In the genomic region with DNA sequence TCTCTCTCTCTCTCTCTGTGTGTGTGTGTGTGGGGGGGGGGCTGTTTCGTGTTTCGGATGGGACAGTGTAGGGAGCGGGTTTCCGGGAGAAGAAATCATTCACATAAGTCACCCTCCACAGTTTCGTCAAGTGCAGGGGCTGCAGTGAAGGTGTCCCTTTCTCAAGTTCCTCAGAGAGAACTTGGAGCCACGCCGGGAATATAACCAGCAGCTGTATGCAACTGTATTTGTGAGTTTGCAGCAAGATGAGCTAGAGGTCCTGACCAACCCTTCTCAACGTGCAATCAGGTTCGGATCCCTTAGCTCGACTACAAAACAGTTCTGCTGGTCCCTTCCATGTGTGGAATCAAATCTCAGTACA, we compare ENCODE assay signal across 8 mouse cellular contexts. TPM values are rescaled to one million over a fixed set of nuclear protein-coding genes. Genes with fewer than 3 reads are reported as not detected.
A peak's percentile ranks its signal among the peaks of the same experiment; 100 is the strongest.
DNase-seq lines count a peak whose midpoint lies in the region; ATAC-seq and TF ChIP-seq lines count a peak whose summit lies in the region.

No protein-coding gene starts in this region.

- peaks cover 8% of the 10 kb centered on the region; the same call in 1 of the 2 replicates for H3K4me1 ChIP-seq in kidney, embryonic 16.5 days (ENCODE audit: insufficient read depth, low read length)
- no peaks in the 10 kb centered on the region for H3K4me1 ChIP-seq in embryonic fibroblast, embryonic 13.5 days (ENCODE audit: control insufficient read depth, insufficient read depth, low read length)
- H3K4me1 ChIP-seq in hindbrain, embryonic 16.5 days (ENCODE audit: control insufficient read depth, insufficient read depth, low read depth, low read length) = peaks cover 8% of the 10 kb centered on the region
- peaks cover 15% of the 10 kb centered on the region for H3K4me1 ChIP-seq in midbrain, embryonic 12.5 days

- peak overlapping the region; percentile 73 for H3K9ac ChIP-seq in kidney, embryonic 16.5 days (replicated peaks; ENCODE audit: low read length)
- H3K9ac ChIP-seq in hindbrain, embryonic 16.5 days (ENCODE audit: low read depth, low read length) = peak overlapping the region; percentile 75
- H3K9ac ChIP-seq in midbrain, embryonic 12.5 days (replicated peaks) = peak overlapping the region; percentile 65

- intact Hi-C loops in left cerebral cortex, postnatal 25 days (cut with DNase I) = loop anchor here (2.0 to 5.0 kb wide), 4 partner anchors 30 to 60 kb away; partner anchors contain the start of genes Zfp2, Zfp354b, Zfp354c and Zfp879

- TF ChIP-seq POLR2A in embryonic fibroblast, embryonic 13.5 days (IDR thresholded peaks at IDR 0.05; ENCODE audit: low read depth, low read length) = no peak

- H3K27ac ChIP-seq in kidney, embryonic 16.5 days (ENCODE audit: low read length) = peak overlapping the region; percentile 73
- no peak overlapping the region for H3K27ac ChIP-seq in embryonic fibroblast, embryonic 13.5 days (ENCODE audit: insufficient read depth, low read length)
- H3K27ac ChIP-seq in hindbrain, embryonic 16.5 days (ENCODE audit: low read depth, low read length) = peak overlapping the region; percentile 64
- peak overlapping the region; percentile 78 for H3K27ac ChIP-seq in midbrain, embryonic 12.5 days (replicated peaks)

- H3K9me3 ChIP-seq in kidney, embryonic 16.5 days (ENCODE audit: low read length) = 0 out of 2 replicates have a peak, but pooled peaks cover 3% of the 10 kb centered on the region
- no peaks in the 10 kb centered on the region for H3K9me3 ChIP-seq in hindbrain, embryonic 16.5 days (ENCODE audit: control insufficient read depth, low read length)
- no peaks in the 10 kb centered on the region; the same call in 1 of the 2 replicates for H3K9me3 ChIP-seq in midbrain, embryonic 12.5 days

- no peak for DNase-seq in kidney, adult 8-10 months
- no peak for DNase-seq in spleen, adult 18-20 months
- DNase-seq in left cerebral cortex, postnatal 25 days (ENCODE audit: low spot score in 2 of 2) = no peak

- peak overlapping the region; percentile 70 for H3K4me2 ChIP-seq in kidney, embryonic 16.5 days (replicated peaks; ENCODE audit: low read depth, low read length)
- peak overlapping the region; percentile 86 for H3K4me2 ChIP-seq in hindbrain, embryonic 16.5 days (ENCODE audit: low read length)
- peak overlapping the region; percentile 75 for H3K4me2 ChIP-seq in midbrain, embryonic 12.5 days (replicated peaks)

- no peaks in the 10 kb centered on the region for H3K27me3 ChIP-seq in kidney, embryonic 16.5 days (ENCODE audit: insufficient read depth, low read length)
- H3K27me3 ChIP-seq in hindbrain, embryonic 16.5 days (replicated peaks; ENCODE audit: control insufficient read depth, insufficient read depth, low read length) = no peaks in the 10 kb centered on the region
- H3K27me3 ChIP-seq in midbrain, embryonic 12.5 days = no peaks in the 10 kb centered on the region

- no peak for TF ChIP-seq CTCF in embryonic fibroblast, embryonic 13.5 days (IDR thresholded peaks at IDR 0.05; ENCODE audit: borderline replicate concordance, insufficient read depth, low read length)

- H3K36me3 ChIP-seq in kidney, embryonic 16.5 days (ENCODE audit: insufficient read depth, low read length) = peaks cover 16% of the 10 kb centered on the region
- H3K36me3 ChIP-seq in hindbrain, embryonic 16.5 days (ENCODE audit: control insufficient read depth, insufficient read depth, low read length) = peaks cover 18% of the 10 kb centered on the region
- H3K36me3 ChIP-seq in midbrain, embryonic 12.5 days = peaks cover 33% of the 10 kb centered on the region

- 6% methylated on average over 10 of the region's 10 CpGs for WGBS in kidney, embryonic 16.5 days
- 23% methylated on average over 10 of the region's 10 CpGs for WGBS in hindbrain, embryonic 16.5 days
- WGBS in midbrain, embryonic 12.5 days = 24% methylated on average over 10 of the region's 10 CpGs

- peak overlapping the region; percentile 54 for H3K4me3 ChIP-seq in kidney, embryonic 16.5 days (ENCODE audit: low read length)
- peak overlapping the region; percentile 30 for H3K4me3 ChIP-seq in embryonic fibroblast, embryonic 13.5 days (ENCODE audit: insufficient read depth, low read length)
- H3K4me3 ChIP-seq in hindbrain, embryonic 16.5 days (ENCODE audit: low read length) = peak overlapping the region; percentile 49
- H3K4me3 ChIP-seq in midbrain, embryonic 12.5 days = peak overlapping the region; percentile 47

- ATAC-seq in kidney, embryonic 16.5 days (ENCODE audit: low FRiP score, low TSS enrichment) = peak; percentile 79
- peak; percentile 31 for ATAC-seq in hindbrain, embryonic 16.5 days
- peak; percentile 48 for ATAC-seq in midbrain, embryonic 12.5 days (ENCODE audit: low FRiP score, low read depth)
- ATAC-seq in granulocyte monocyte progenitor cell, adult 5-6 weeks (replicated peaks; ENCODE audit: poor library complexity, severe bottlenecking) = no peak

RNA-seq across cellular contexts. Expression of gene Zfp454, which starts 0.5 kb away (rescaled TPM):
- 8.6 and 9.6 TPM in 2 replicates for polyA plus RNA-seq in kidney, embryonic 16.5 days (2015; fragmentation: Nextera tagmentation; extraction: Ambion mirVana)
- polyA plus RNA-seq in embryonic fibroblast, embryonic 13.5 days (2011; ENCODE audit: insufficient read length, low read depth, missing spikeins) = 1.2 and 1.9 TPM in 2 replicates
- 10.8 and 11.1 TPM in 2 replicates for polyA plus RNA-seq in hindbrain, embryonic 16.5 days (2015; fragmentation: Nextera tagmentation; extraction: Ambion mirVana)
- 17.3 and 19.3 TPM in 2 replicates for polyA plus RNA-seq in midbrain, embryonic 12.5 days (2016; fragmentation: Nextera tagmentation; extraction: Ambion mirVana)
- not detected in 2 replicates for total RNA-seq in granulocyte monocyte progenitor cell, adult 5-6 weeks (2014; fragmentation: Nextera tagmentation)
- not detected in 2 replicates for total RNA-seq in granulocyte monocyte progenitor cell, adult 5-6 weeks (2017)
- 1 to 10 TPM; 5.5 to 6.1 TPM for total RNA-seq in left cerebral cortex, postnatal 25 days (2021)

RNA-seq across cellular contexts. Expression of gene Zfp2, which starts 29.1 kb away (rescaled TPM):
- 15.4 and 18.2 TPM in 2 replicates for polyA plus RNA-seq in kidney, embryonic 16.5 days (2015; fragmentation: Nextera tagmentation; extraction: Ambion mirVana)
- polyA plus RNA-seq in embryonic fibroblast, embryonic 13.5 days (2011; ENCODE audit: insufficient read length, low read depth, missing spikeins) = 4.2 and 4.9 TPM in 2 replicates
- 41.3 and 42.6 TPM in 2 replicates for polyA plus RNA-seq in hindbrain, embryonic 16.5 days (2015; fragmentation: Nextera tagmentation; extraction: Ambion mirVana)
- 37.4 and 40.2 TPM in 2 replicates for polyA plus RNA-seq in midbrain, embryonic 12.5 days (2016; fragmentation: Nextera tagmentation; extraction: Ambion mirVana)
- 2.4 and 4.0 TPM in 2 replicates for total RNA-seq in granulocyte monocyte progenitor cell, adult 5-6 weeks (2014; fragmentation: Nextera tagmentation)
- 1.3 and 2.0 TPM in 2 replicates for total RNA-seq in granulocyte monocyte progenitor cell, adult 5-6 weeks (2017)
- total RNA-seq in left cerebral cortex, postnatal 25 days (2021) = 10 to 100 TPM; 21.3 to 23.0 TPM

RNA-seq across cellular contexts. Expression of gene Grm6, which starts 36.4 kb away (rescaled TPM):
- polyA plus RNA-seq in kidney, embryonic 16.5 days (2015; fragmentation: Nextera tagmentation; extraction: Ambion mirVana) = 0.10 TPM in 1 of 2 replicates, not detected in the other
- polyA plus RNA-seq in embryonic fibroblast, embryonic 13.5 days (2011; ENCODE audit: insufficient read length, low read depth, missing spikeins) = not detected in 2 replicates
- polyA plus RNA-seq in hindbrain, embryonic 16.5 days (2015; fragmentation: Nextera tagmentation; extraction: Ambion mirVana) = 0.04 TPM in 1 of 2 replicates, not detected in the other
- not detected in 2 replicates for polyA plus RNA-seq in midbrain, embryonic 12.5 days (2016; fragmentation: Nextera tagmentation; extraction: Ambion mirVana)
- total RNA-seq in granulocyte monocyte progenitor cell, adult 5-6 weeks (2014; fragmentation: Nextera tagmentation) = not detected in 2 replicates
- total RNA-seq in granulocyte monocyte progenitor cell, adult 5-6 weeks (2017) = not detected in 2 replicates
- not detected for total RNA-seq in left cerebral cortex, postnatal 25 days (2021)

RNA-seq across cellular contexts. Expression of gene Zfp354b, which starts 44.5 kb away (rescaled TPM):
- 1.7 and 1.9 TPM in 2 replicates for polyA plus RNA-seq in kidney, embryonic 16.5 days (2015; fragmentation: Nextera tagmentation; extraction: Ambion mirVana)
- polyA plus RNA-seq in embryonic fibroblast, embryonic 13.5 days (2011; ENCODE audit: insufficient read length, low read depth, missing spikeins) = 1.6 and 2.2 TPM in 2 replicates
- polyA plus RNA-seq in hindbrain, embryonic 16.5 days (2015; fragmentation: Nextera tagmentation; extraction: Ambion mirVana) = 4.7 and 4.9 TPM in 2 replicates
- 2.1 and 2.4 TPM in 2 replicates for polyA plus RNA-seq in midbrain, embryonic 12.5 days (2016; fragmentation: Nextera tagmentation; extraction: Ambion mirVana)
- total RNA-seq in granulocyte monocyte progenitor cell, adult 5-6 weeks (2014; fragmentation: Nextera tagmentation) = not detected in 2 replicates
- 0.34 TPM in 1 of 2 replicates, not detected in the other for total RNA-seq in granulocyte monocyte progenitor cell, adult 5-6 weeks (2017)
- total RNA-seq in left cerebral cortex, postnatal 25 days (2021) = 1 to 10 TPM; 4.6 to 6.1 TPM

RNA-seq across cellular contexts. Expression of gene Zfp879, which starts 45.6 kb away (rescaled TPM):
- polyA plus RNA-seq in kidney, embryonic 16.5 days (2015; fragmentation: Nextera tagmentation; extraction: Ambion mirVana) = 0.72 and 1.0 TPM in 2 replicates
- 0.28 TPM in 1 of 2 replicates, not detected in the other for polyA plus RNA-seq in embryonic fibroblast, embryonic 13.5 days (2011; ENCODE audit: insufficient read length, low read depth, missing spikeins)
- polyA plus RNA-seq in hindbrain, embryonic 16.5 days (2015; fragmentation: Nextera tagmentation; extraction: Ambion mirVana) = 1.6 and 2.1 TPM in 2 replicates
- 1.1 and 1.8 TPM in 2 replicates for polyA plus RNA-seq in midbrain, embryonic 12.5 days (2016; fragmentation: Nextera tagmentation; extraction: Ambion mirVana)
- not detected in 2 replicates for total RNA-seq in granulocyte monocyte progenitor cell, adult 5-6 weeks (2014; fragmentation: Nextera tagmentation)
- total RNA-seq in granulocyte monocyte progenitor cell, adult 5-6 weeks (2017) = 0.30 and 0.77 TPM in 2 replicates
- total RNA-seq in left cerebral cortex, postnatal 25 days (2021) = 1 to 10 TPM; 2.7 to 3.6 TPM
